Mouse (Mus musculus) stomach, embryonic 14.5 days (tissue): ENCODE data around the gene Rpl36a. TPM values are rescaled to one million over a fixed set of nuclear protein-coding genes. Genes with fewer than 3 reads are reported as not detected.

ENCODE experiments used
- ATAC-seq: fragments of 200-750 bp; cut with Nextera tagmentation; 2 replicates; pipeline ENCODE4 v1.8.0; 2017; ENCODE audit warnings: low read depth, moderate TSS enrichment; ENCODE audit not compliant: insufficient number of reproducible peaks, insufficient read depth, low FRiP score
- H3K27ac ChIP-seq: fragments of 300-500 bp; sonication (generic); 2 replicates; pipeline ENCODE4 v1.5.1; 2014; ENCODE audit warnings: mild to moderate bottlenecking, low read length, moderate library complexity, mixed read lengths
- H3K27me3 ChIP-seq: fragments of 300-500 bp; sonication (generic); 2 replicates; pipeline ENCODE4 v1.6.1; 2014; ENCODE audit warnings: low read length, control low read depth, mixed read lengths; ENCODE audit not compliant: control insufficient read depth, insufficient read depth
- H3K36me3 ChIP-seq: fragments of 300-500 bp; sonication (generic); 2 replicates; pipeline ENCODE4 v1.6.1; 2014; ENCODE audit warnings: mild to moderate bottlenecking, control low read depth, low read length, moderate library complexity, mixed read lengths; ENCODE audit not compliant: control insufficient read depth, insufficient read depth
- H3K4me1 ChIP-seq: fragments of 300-500 bp; sonication (generic); 2 replicates; pipeline ENCODE4 v1.6.1; 2014; ENCODE audit warnings: low read length, control low read depth, mixed read lengths; ENCODE audit not compliant: control insufficient read depth, insufficient read depth
- H3K4me2 ChIP-seq: fragments of 300-500 bp; sonication (generic); replicated peaks from 2 replicates; pipeline ENCODE4 v1.6.1; 2014; ENCODE audit warnings: low read depth, low read length, control low read depth
- H3K4me3 ChIP-seq: fragments of 300-500 bp; sonication (generic); 2 replicates; pipeline ENCODE4 v1.5.1; 2014; ENCODE audit warnings: low read depth, low read length, control low read depth
- H3K9ac ChIP-seq: fragments of 300-500 bp; sonication (generic); replicated peaks from 2 replicates; pipeline ENCODE4 v1.6.1; 2014; ENCODE audit warnings: low read depth, mild to moderate bottlenecking, control low read depth, low read length, moderate library complexity, mixed read lengths
- H3K9me3 ChIP-seq: fragments of 300-500 bp; sonication (generic); 2 replicates; pipeline ENCODE4 v1.6.1; 2016; ENCODE audit warnings: low read depth, low read length, control low read depth; ENCODE audit not compliant: control insufficient read depth
- WGBS: fragments of 180-500 bp; shearing (Covaris S2); extraction: QIAGEN DNeasy Blood & Tissue Kit; methylation state at CpG from one replicate; pipeline ENCODE4 v1.1.7; 2014; 5-methylcytosine and 5-hydroxymethylcytosine counted together
- polyA plus RNA-seq: library from polyadenylated mRNA; unstranded; fragments of >200 nt; fragmentation: Nextera tagmentation; extraction: Ambion mirVana; gene quantifications from 2 replicates; pipeline ENCODE4 v1.2.1, GENCODE M21; 2014

Rpl36a gene
- polyA plus RNA-seq, 1 experiment from 2014 or later = 561 TPM

DNA sequence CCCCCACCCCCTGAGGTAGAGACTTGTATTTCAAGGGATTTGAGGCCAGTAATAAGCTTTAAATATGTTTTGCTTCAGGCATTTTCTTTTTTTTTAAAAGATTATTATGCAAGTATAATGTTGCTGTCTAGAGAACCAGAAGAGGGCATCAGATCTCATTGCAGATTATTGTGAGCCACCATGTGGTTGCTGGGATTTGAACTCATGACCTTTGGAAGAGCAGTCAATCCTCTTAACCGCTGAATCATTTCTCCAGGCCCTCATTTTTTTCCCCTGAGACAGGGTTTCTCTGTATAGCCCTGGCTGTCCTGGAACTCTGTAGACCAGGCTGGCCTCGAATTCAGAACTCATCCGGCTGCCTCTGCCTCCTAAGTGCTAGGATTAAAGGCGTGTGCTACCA lies 2.8 kb downstream of the Rpl36a start:
- Histone ChIP-seq H3K9me3 (no peaks in the 10 kb centered on the region), H3K9ac (no peak overlapping the region), H3K36me3 (peaks cover 4% of the 10 kb centered on the region; the same call in 1 of the 2 replicates), H3K27me3 (no peaks in the 10 kb centered on the region), H3K27ac (no peak overlapping the region), H3K4me2 (no peak overlapping the region), H3K4me1 (no peaks in the 10 kb centered on the region), H3K4me3 (no peak overlapping the region)
- ATAC-seq = no peak
- 86% methylated on average over 4 of the region's 4 CpGs for WGBS

DNA sequence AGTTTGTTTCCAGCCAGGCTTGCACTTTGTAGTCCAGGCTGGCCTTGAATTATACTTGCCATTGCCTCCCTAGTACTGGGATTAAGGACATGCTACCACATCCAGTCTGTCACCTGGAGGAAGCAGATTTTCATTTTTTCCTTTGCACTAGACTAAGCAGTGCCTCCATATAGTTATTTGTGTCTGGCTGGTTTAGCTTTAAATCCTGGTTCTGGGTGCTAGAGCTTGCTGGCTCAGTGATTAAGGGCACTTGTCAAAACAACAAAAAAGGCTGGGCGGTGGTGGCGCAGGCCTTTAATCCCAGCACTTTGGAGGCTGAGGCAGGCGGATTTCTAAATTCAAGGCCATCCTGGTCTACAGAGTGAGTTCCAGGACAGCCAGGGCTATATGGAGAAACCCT lies 3.5 kb downstream of the Rpl36a start:
- Histone ChIP-seq H3K4me1 (no peaks in the 10 kb centered on the region), H3K9ac (no peak overlapping the region), H3K9me3 (no peaks in the 10 kb centered on the region), H3K4me2 (no peak overlapping the region), H3K27ac (no peak overlapping the region), H3K36me3 (peaks cover 4% of the 10 kb centered on the region; the same call in 1 of the 2 replicates), H3K27me3 (no peaks in the 10 kb centered on the region), H3K4me3 (no peak overlapping the region)
- 89% methylated on average over 3 of the region's 3 CpGs for WGBS
- ATAC-seq = no peak

DNA sequence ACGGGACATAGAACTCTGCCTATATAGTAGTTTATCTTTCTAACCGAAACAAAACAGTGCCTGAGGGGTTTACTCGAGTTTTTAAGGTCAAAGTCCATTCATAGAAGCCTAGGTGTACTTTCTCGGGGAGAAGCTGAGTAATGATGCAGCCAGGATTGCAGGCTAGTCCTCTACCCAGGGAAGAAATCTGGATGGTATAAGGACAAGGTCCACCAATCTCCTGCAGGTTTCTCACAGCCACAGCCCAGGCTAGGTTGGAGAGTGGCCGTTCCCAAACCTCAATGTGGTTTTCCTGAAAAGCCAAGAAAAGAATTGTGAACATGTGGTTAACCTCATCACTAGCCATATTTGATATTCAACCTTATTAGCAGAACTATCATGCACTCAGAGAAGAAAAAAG lies 4.4 kb downstream of the Rpl36a start:
- 52% methylated on average over 5 of the region's 5 CpGs for WGBS
- H3K9ac ChIP-seq = no peak overlapping the region
- ATAC-seq = no peak
- H3K4me2 ChIP-seq = no peak overlapping the region
- no peak overlapping the region for H3K27ac ChIP-seq
- H3K36me3 ChIP-seq = peaks cover 4% of the 10 kb centered on the region; the same call in 1 of the 2 replicates
- H3K4me3 ChIP-seq = no peak overlapping the region
- H3K4me1 ChIP-seq = no peaks in the 10 kb centered on the region
- H3K27me3 ChIP-seq = no peaks in the 10 kb centered on the region
- no peaks in the 10 kb centered on the region for H3K9me3 ChIP-seq

DNA sequence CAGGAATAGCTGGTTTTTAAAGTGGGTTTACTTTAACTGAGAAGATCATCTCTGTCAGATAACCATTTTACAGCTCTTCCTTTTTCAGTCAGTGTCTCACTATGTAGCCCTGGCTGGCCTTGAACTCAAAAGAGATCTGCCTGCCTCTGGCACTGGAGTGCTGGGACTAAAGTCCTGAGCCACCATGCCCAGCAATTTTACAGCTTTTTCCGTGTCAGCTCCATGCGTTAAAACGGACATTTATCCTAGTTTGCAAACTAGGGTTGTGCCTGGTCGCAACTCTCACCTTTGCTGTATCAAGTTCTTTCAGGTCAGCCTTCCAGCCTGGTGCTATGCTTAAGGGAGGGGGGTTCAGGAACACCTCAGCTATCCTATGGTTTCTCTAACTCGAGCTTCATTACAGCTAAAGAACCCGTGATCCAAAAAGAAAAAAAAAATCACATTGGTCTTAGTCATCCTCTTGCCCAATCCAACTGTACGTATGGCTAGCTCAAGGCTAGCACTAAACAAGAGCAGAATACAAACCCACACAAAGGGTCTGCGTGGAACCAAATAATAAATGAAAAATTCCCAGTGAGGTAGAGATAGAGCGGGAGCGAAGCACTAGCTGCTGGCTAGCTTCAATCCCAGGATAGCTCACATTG lies 14.6 kb downstream of the Rpl36a start:
- no peak overlapping the region for H3K27ac ChIP-seq
- ATAC-seq = no peak
- peak overlapping the region; percentile 53 for H3K4me2 ChIP-seq
- no peaks in the 10 kb centered on the region for H3K27me3 ChIP-seq
- WGBS = 28% methylated on average over 10 of the region's 10 CpGs
- peak overlapping the region; percentile 46 for H3K9ac ChIP-seq
- peak overlapping the region; percentile 46 for H3K4me3 ChIP-seq
- H3K4me1 ChIP-seq = no peaks in the 10 kb centered on the region
- H3K36me3 ChIP-seq = no peaks in the 10 kb centered on the region
- no peaks in the 10 kb centered on the region for H3K9me3 ChIP-seq

DNA sequence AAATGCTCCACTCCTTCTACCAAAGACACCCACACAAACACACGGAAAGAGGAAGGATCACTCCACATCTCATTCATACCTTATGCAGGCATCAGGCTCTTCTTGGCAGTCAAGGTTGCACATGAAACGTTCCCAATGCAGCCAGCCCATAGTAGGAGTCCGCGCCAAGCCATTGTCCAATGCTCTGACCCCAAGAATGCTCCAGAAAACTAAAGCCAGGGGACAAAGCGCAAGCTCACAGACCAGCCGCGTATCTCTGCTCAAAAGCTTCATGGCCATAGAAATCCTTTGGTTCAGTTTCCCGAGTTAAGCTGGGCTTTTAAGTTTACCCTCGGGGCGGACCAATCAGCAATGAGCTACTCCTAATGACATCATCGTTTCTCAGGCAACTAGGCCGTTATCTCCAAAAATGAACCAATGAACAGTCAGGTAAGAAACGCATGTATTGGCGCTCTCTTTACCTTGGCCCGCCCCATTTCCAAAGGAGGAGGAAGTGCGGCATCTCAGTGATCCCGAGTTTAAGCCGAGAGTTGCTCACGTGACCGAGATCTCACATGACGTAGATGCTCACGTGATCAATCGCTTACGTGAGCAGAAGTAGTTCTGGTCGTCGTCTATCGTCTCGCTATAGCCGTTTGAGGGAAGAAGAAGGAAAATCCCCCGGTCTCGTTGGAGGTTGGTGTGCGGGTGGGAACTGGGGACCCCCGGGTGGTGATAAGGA lies 15.4 kb downstream of the Rpl36a start, which contains the start of the genes Gla and Hnrnph2:
TSS of gene Gla (minus strand) at position 467 of the 721 bp plus-strand sequence.
TSS of gene Hnrnph2 (plus strand) at position 521 of the 721 bp plus-strand sequence.
- peak within 1 kb of the TSS; percentile 53 for H3K4me2 ChIP-seq
- ATAC-seq = peak; percentile 99
- H3K9ac ChIP-seq = peak within 1 kb of the TSS; percentile 46
- WGBS = 24% methylated on average over 33 of the region's 33 CpGs
- H3K4me1 ChIP-seq = no peaks in the 10 kb centered on the region
- no peaks in the 10 kb centered on the region for H3K36me3 ChIP-seq
- H3K4me3 ChIP-seq = peak within 1 kb of the TSS; percentile 51
- no peaks in the 10 kb centered on the region for H3K9me3 ChIP-seq
- no peaks in the 10 kb centered on the region for H3K27me3 ChIP-seq
- H3K27ac ChIP-seq = peak within 1 kb of the TSS; percentile 82

DNA sequence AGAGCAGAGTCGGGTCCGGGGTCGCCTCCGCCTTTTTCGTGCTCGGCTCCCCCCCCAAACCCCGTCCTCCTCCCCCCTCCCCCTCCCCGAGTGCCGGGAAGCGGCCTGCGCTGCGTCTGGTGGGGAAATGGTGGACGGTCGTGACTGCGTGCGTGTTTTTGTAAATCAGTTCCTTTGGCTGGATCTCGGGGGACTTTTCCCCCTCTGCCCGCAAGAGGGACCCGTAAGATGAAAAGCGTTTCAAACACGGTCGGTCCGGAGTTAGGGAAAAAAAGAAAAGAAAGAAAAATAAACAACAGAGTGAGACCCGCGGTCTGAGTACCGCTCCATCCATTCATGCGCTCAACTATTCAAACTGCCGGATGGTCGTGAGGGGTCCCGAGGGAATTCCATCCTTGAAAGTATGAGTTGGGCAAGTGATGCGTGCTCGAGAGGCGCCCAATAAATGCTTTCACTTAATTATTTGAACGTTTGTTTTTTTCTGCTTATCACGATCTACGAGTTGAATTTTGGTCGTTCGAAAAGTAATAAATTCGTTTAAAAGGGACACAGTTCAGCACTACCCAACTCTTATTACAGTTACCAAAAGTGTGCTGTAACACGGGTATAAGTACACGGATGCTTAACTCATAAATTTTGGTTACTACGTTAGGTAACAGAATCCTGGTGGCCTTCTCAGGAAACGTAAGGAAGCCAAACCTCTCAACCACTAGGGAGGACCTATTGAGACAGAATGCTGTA lies 16.1 kb downstream of the Rpl36a start:
- Histone ChIP-seq H3K27me3 (no peaks in the 10 kb centered on the region), H3K36me3 (no peaks in the 10 kb centered on the region), H3K9me3 (no peaks in the 10 kb centered on the region), H3K4me3 (peak overlapping the region; percentile 51), H3K4me2 (peak overlapping the region; percentile 40), H3K9ac (peak overlapping the region; percentile 45), H3K4me1 (no peaks in the 10 kb centered on the region), H3K27ac (peak overlapping the region; percentile 82)
- WGBS = 19% methylated on average over 43 of the region's 43 CpGs
- peak; percentile 78 for ATAC-seq

DNA sequence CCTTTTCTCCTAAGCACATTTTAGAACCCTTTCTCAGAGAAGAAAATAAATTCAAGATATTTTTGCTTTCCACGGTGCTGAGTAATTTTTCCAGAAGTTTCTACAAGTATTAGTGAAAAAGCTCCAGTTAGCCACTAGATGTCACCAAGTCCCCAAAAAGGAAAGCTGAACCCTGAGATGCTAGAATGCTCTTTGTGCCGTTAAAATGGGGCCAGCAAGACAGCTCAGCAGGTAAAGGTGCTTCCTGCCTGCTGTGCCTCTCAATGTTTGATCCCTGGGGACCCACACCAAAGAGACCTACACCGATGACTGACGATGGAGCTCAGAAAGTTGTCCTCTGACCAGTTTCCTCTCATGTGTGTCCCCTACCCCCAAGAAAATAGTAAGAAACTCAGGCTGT lies 24.0 kb downstream of the Rpl36a start:
- no peak overlapping the region for H3K9ac ChIP-seq
- no peaks in the 10 kb centered on the region for H3K9me3 ChIP-seq
- H3K36me3 ChIP-seq = peaks cover 3% of the 10 kb centered on the region; the same call in 1 of the 2 replicates
- ATAC-seq = no peak
- no peaks in the 10 kb centered on the region for H3K4me1 ChIP-seq
- H3K4me3 ChIP-seq = no peak overlapping the region
- H3K27me3 ChIP-seq = no peaks in the 10 kb centered on the region
- H3K27ac ChIP-seq = no peak overlapping the region
- H3K4me2 ChIP-seq = no peak overlapping the region
- 28% methylated on average over 4 of the region's 4 CpGs for WGBS

DNA sequence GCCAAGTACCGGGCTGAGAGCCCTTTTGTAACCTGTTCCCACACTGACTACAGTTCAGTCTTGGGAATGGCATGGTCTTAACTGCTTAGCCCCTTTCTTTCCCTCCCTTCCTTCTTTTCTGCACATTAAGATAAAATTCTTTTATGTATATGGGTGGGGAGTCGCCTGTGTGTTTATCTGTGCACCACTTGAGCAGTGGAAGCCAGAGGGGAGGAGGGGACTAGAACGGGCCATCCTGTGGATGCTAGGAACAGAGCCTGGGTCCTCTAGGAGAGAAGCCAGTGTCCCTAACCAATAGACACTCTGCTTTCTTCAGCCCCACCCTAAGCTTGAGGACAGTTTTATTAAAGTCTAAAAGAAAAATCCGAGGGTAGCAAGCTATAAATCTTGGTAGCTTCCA lies 25.5 kb downstream of the Rpl36a start:
- WGBS = 69% methylated on average over 4 of the region's 4 CpGs
- H3K27me3 ChIP-seq = no peaks in the 10 kb centered on the region

More for the DNA sequence above, 25.5 kb downstream of the Rpl36a start:
- no peak for ATAC-seq
- H3K4me3 ChIP-seq = no peak overlapping the region
- peaks cover 3% of the 10 kb centered on the region; the same call in 1 of the 2 replicates for H3K36me3 ChIP-seq
- H3K27ac ChIP-seq = no peak overlapping the region
- H3K4me1 ChIP-seq = no peaks in the 10 kb centered on the region
- H3K9me3 ChIP-seq = no peaks in the 10 kb centered on the region
- H3K9ac ChIP-seq = no peak overlapping the region
- H3K4me2 ChIP-seq = no peak overlapping the region
